Mouse (Mus musculus) T-cell, adult 66 days (primary cell): ENCODE results near the gene Gabrr3. TPM values are rescaled to one million over a fixed set of nuclear protein-coding genes. Genes with fewer than 3 reads are reported as not detected.

Experiments
- total RNA-seq, 2 experiments: library from RNA; stranded (reverse); gene quantifications; 3 replicates in 1 of 2; 4 replicates in 1 of 2; pipeline ENCODE4 v1.2.4; 2023

Gene Gabrr3
- not detected for total RNA-seq

GRCm38 (mm10) chr16:59407032-59407431, at the start of gene Gabrr3:
Gabrr3 (plus strand) TSS chr16:59407332.

GRCm38 (mm10) chr16:59363893-59364292, 43.2 kb upstream of the Gabrr3 start, which contains the start of gene Olfr209:
Olfr209 (minus strand) TSS chr16:59363993.

GRCm38 (mm10) chr16:59471637-59472278, 64.6 kb downstream of the Gabrr3 start, which contains the start of gene Riox2:
Riox2 (plus strand) TSS chr16:59471775.

Other genes with a start within 250 kb of the Gabrr3 start
- gene Olfr196, start 236.9 kb upstream of the Gabrr3 start, total RNA-seq = not detected
- not detected for gene Olfr198, start 203.8 kb upstream of the Gabrr3 start, total RNA-seq
- gene Olfr199, start 187.6 kb upstream of the Gabrr3 start, total RNA-seq = not detected
- not detected for gene Olfr201, start 134.7 kb upstream of the Gabrr3 start, total RNA-seq
- not detected for gene Olfr202, start 120.5 kb upstream of the Gabrr3 start, total RNA-seq
- gene Olfr203, start 108.5 kb upstream of the Gabrr3 start, total RNA-seq = not detected
- not detected for gene Olfr204, start 89.1 kb upstream of the Gabrr3 start, total RNA-seq
- not detected for gene Olfr205, start 76.2 kb upstream of the Gabrr3 start, total RNA-seq
- not detected for gene Olfr206, start 58.1 kb upstream of the Gabrr3 start, total RNA-seq
- not detected for gene Olfr209, start 43.3 kb upstream of the Gabrr3 start, total RNA-seq
- 10 to 100 TPM; 43.7 to 44.3 TPM for gene Riox2, start 64.4 kb downstream of the Gabrr3 start, total RNA-seq
- gene Crybg3, start 193.6 kb downstream of the Gabrr3 start, total RNA-seq = 1 to 10 TPM; 1.1 to 1.2 TPM
- 1 to 10 TPM in 1 of 2 experiments, under 1 TPM in 1; 0.44 to 1.1 TPM for gene Arl6, start 232.1 kb downstream of the Gabrr3 start, total RNA-seq